Mouse (Mus musculus) midbrain, embryonic 16.5 days (tissue): ENCODE data around the gene Ehbp1. TPM values are rescaled to one million over a fixed set of nuclear protein-coding genes. Genes with fewer than 3 reads are reported as not detected.
A peak's percentile ranks its signal among the peaks of the same experiment; 100 is the strongest.

Source experiments
- ATAC-seq: fragments of 200-750 bp; cut with Nextera tagmentation; 2 replicates; pipeline ENCODE4 v1.8.0; 2017; ENCODE audit warnings: moderate TSS enrichment
- H3K27ac ChIP-seq: fragments of 300-500 bp; sonication (generic); 2 replicates; pipeline ENCODE4 v1.5.1; 2014; ENCODE audit warnings: mild to moderate bottlenecking, low read length, mixed read lengths
- H3K27me3 ChIP-seq: fragments of 300-500 bp; sonication (generic); 2 replicates; pipeline ENCODE4 v1.6.1; 2014; ENCODE audit warnings: low read depth, low read length, mixed read lengths; ENCODE audit not compliant: control insufficient read depth, insufficient read depth
- H3K36me3 ChIP-seq: fragments of 300-500 bp; sonication (generic); 2 replicates; pipeline ENCODE4 v1.6.1; 2014; ENCODE audit warnings: mild to moderate bottlenecking, low read length, moderate library complexity, mixed read lengths; ENCODE audit not compliant: control insufficient read depth, insufficient read depth
- H3K4me1 ChIP-seq: fragments of 300-500 bp; sonication (generic); 2 replicates; pipeline ENCODE4 v1.6.1; 2014; ENCODE audit warnings: mild to moderate bottlenecking, low read length, mixed read lengths; ENCODE audit not compliant: control insufficient read depth, insufficient read depth
- H3K4me2 ChIP-seq: fragments of 300-500 bp; sonication (generic); 2 replicates; pipeline ENCODE4 v1.6.1; 2014; ENCODE audit warnings: mild to moderate bottlenecking, low read length, mixed read lengths
- H3K4me3 ChIP-seq: fragments of 300-500 bp; sonication (generic); 2 replicates; pipeline ENCODE4 v1.5.1; 2014; ENCODE audit warnings: low read depth, mild to moderate bottlenecking, low read length, moderate library complexity, mixed read lengths
- H3K9ac ChIP-seq: fragments of 300-500 bp; sonication (generic); 2 replicates; pipeline ENCODE4 v1.6.1; 2014; ENCODE audit warnings: low read depth, low read length, mixed read lengths
- H3K9me3 ChIP-seq: fragments of 300-500 bp; sonication (generic); replicated peaks from 2 replicates; pipeline ENCODE4 v1.6.1; 2014; ENCODE audit warnings: mild to moderate bottlenecking, low read length, mixed read lengths; ENCODE audit not compliant: control insufficient read depth, poor library complexity, severe bottlenecking
- WGBS: fragments of 180-500 bp; shearing (Covaris S2); extraction: QIAGEN DNeasy Blood & Tissue Kit; methylation state at CpG from one replicate; pipeline ENCODE4 v1.1.7; 2014; 5-methylcytosine and 5-hydroxymethylcytosine counted together
- polyA plus RNA-seq: library from polyadenylated mRNA; unstranded; fragments of >200 nt; fragmentation: Nextera tagmentation; extraction: Ambion mirVana; gene quantifications from 2 replicates; pipeline ENCODE4 v1.2.1, GENCODE M21; 2015

Ehbp1 gene
- polyA plus RNA-seq, 1 experiment from 2014 or later: 23.3 TPM

GRCm38 (mm10) chr11:22050864-22051263, 291.2 kb downstream of the Ehbp1 start:
- Histone ChIP-seq H3K4me2 (no peak overlapping the region), H3K4me1 (no peaks in the 10 kb centered on the region), H3K9me3 (no peaks in the 10 kb centered on the region), H3K4me3 (no peak overlapping the region), H3K36me3 (no peaks in the 10 kb centered on the region), H3K27ac (no peak overlapping the region), H3K9ac (no peak overlapping the region), H3K27me3 (no peaks in the 10 kb centered on the region)
- ATAC-seq: no peak
- WGBS: 87% methylated on average over 7 of the region's 7 CpGs

- WGBS: 37% methylated on average over 6 of the region's 6 CpGs
- H3K4me1 ChIP-seq: peaks cover 3% of the 10 kb centered on the region; the same call in 1 of the 2 replicates
These were observed 302.2 kb downstream of the Ehbp1 start for GRCm38 (mm10) chr11:22039854-22040426.

GRCm38 (mm10) chr11:22034564-22035105, 307.5 kb downstream of the Ehbp1 start:
- no peak overlapping the region for H3K27ac ChIP-seq
- H3K27me3 ChIP-seq: no peaks in the 10 kb centered on the region
- 7% methylated on average over 7 of the region's 7 CpGs for WGBS
- no peak overlapping the region for H3K4me2 ChIP-seq
- no peaks in the 10 kb centered on the region for H3K9me3 ChIP-seq
- H3K4me3 ChIP-seq: no peak overlapping the region
- no peaks in the 10 kb centered on the region for H3K36me3 ChIP-seq
- H3K9ac ChIP-seq: no peak overlapping the region
- ATAC-seq: no peak
- H3K4me1 ChIP-seq: no peaks in the 10 kb centered on the region; the same call in 1 of the 2 replicates

More at GRCm38 (mm10) chr11:22039854-22040426, 302.2 kb downstream of the Ehbp1 start:
- Histone ChIP-seq H3K9me3 (no peaks in the 10 kb centered on the region), H3K27ac (no peak overlapping the region), H3K4me2 (no peak overlapping the region), H3K4me3 (no peak overlapping the region), H3K9ac (no peak overlapping the region), H3K36me3 (no peaks in the 10 kb centered on the region), H3K27me3 (no peaks in the 10 kb centered on the region)
- ATAC-seq: no peak

GRCm38 (mm10) chr11:22033582-22033981, 308.5 kb downstream of the Ehbp1 start:
- no peak overlapping the region for H3K9ac ChIP-seq
- WGBS: 81% methylated on average over 3 of the region's 3 CpGs

GRCm38 (mm10) chr11:22020602-22021001, 321.5 kb downstream of the Ehbp1 start:
- Histone ChIP-seq H3K4me3 (no peak overlapping the region), H3K4me2 (no peak overlapping the region), H3K9ac (no peak overlapping the region), H3K9me3 (no peaks in the 10 kb centered on the region), H3K27me3 (no peaks in the 10 kb centered on the region), H3K4me1 (no peaks in the 10 kb centered on the region; the same call in 1 of the 2 replicates), H3K27ac (no peak overlapping the region), H3K36me3 (no peaks in the 10 kb centered on the region)
- no peak for ATAC-seq
- 100% methylated on average over 2 of the region's 2 CpGs for WGBS

More at GRCm38 (mm10) chr11:22033582-22033981, 308.5 kb downstream of the Ehbp1 start:
- no peak overlapping the region for H3K4me3 ChIP-seq
- H3K4me2 ChIP-seq: no peak overlapping the region
- ATAC-seq: no peak
- H3K36me3 ChIP-seq: no peaks in the 10 kb centered on the region
- H3K27ac ChIP-seq: no peak overlapping the region
- H3K9me3 ChIP-seq: no peaks in the 10 kb centered on the region
- H3K4me1 ChIP-seq: no peaks in the 10 kb centered on the region
- no peaks in the 10 kb centered on the region for H3K27me3 ChIP-seq

- no peak overlapping the region for H3K9ac ChIP-seq
- WGBS: 12% methylated on average over 8 of the region's 8 CpGs
- no peak overlapping the region for H3K27ac ChIP-seq
- no peaks in the 10 kb centered on the region for H3K9me3 ChIP-seq
- peaks cover 3% of the 10 kb centered on the region for H3K27me3 ChIP-seq
- ATAC-seq: peak; percentile 82; the same call in 1 of the 2 replicates
- H3K4me3 ChIP-seq: no peak overlapping the region
- H3K36me3 ChIP-seq: 0 out of 2 replicates have a peak, but pooled peaks cover 3% of the 10 kb centered on the region
- H3K4me2 ChIP-seq: no peak overlapping the region
- H3K4me1 ChIP-seq: no peaks in the 10 kb centered on the region; the same call in 1 of the 2 replicates
These were observed 324.6 kb downstream of the Ehbp1 start for GRCm38 (mm10) chr11:22017444-22017843.

- peaks cover 3% of the 10 kb centered on the region for H3K27me3 ChIP-seq
- H3K36me3 ChIP-seq: 0 out of 2 replicates have a peak, but pooled peaks cover 3% of the 10 kb centered on the region
- H3K4me3 ChIP-seq: no peak overlapping the region
- H3K4me2 ChIP-seq: no peak overlapping the region
- WGBS: 11% methylated on average over 3 of the region's 3 CpGs
- H3K4me1 ChIP-seq: no peaks in the 10 kb centered on the region; the same call in 1 of the 2 replicates
- H3K9me3 ChIP-seq: no peaks in the 10 kb centered on the region
- no peak for ATAC-seq
- no peak overlapping the region for H3K9ac ChIP-seq
- H3K27ac ChIP-seq: no peak overlapping the region
These were observed 325.8 kb downstream of the Ehbp1 start for GRCm38 (mm10) chr11:22016341-22016740.

- Histone ChIP-seq H3K9me3 (no peaks in the 10 kb centered on the region), H3K36me3 (0 out of 2 replicates have a peak, but pooled peaks cover 5% of the 10 kb centered on the region), H3K4me2 (peak overlapping the region; percentile 32; the same call in 1 of the 2 replicates), H3K27me3 (peaks cover 45% of the 10 kb centered on the region), H3K27ac (peak overlapping the region; percentile 61; the same call in 1 of the 2 replicates), H3K9ac (no peak overlapping the region), H3K4me3 (0 out of 2 replicates have a peak overlapping the region, but pooled peaks have one; percentile 6), H3K4me1 (peaks cover 7% of the 10 kb centered on the region; the same call in 1 of the 2 replicates)
- ATAC-seq: no peak
- 34% methylated on average over 2 of the region's 2 CpGs for WGBS
These were observed 333.3 kb downstream of the Ehbp1 start for GRCm38 (mm10) chr11:22008817-22009216.

- peaks cover 44% of the 10 kb centered on the region for H3K27me3 ChIP-seq
- H3K4me3 ChIP-seq: peak overlapping the region; percentile 6; the same call in 1 of the 2 replicates
- peak overlapping the region; percentile 32 for H3K4me2 ChIP-seq
- H3K27ac ChIP-seq: peak overlapping the region; percentile 61
- WGBS: 11% methylated on average over 10 of the region's 10 CpGs
- peak; percentile 47 for ATAC-seq
- peaks cover 7% of the 10 kb centered on the region; the same call in 1 of the 2 replicates for H3K4me1 ChIP-seq
- H3K9ac ChIP-seq: no peak overlapping the region
- H3K36me3 ChIP-seq: 0 out of 2 replicates have a peak, but pooled peaks cover 3% of the 10 kb centered on the region
- no peaks in the 10 kb centered on the region for H3K9me3 ChIP-seq
These were observed 333.9 kb downstream of the Ehbp1 start for GRCm38 (mm10) chr11:22008129-22008596.
